ENCODE assay signal across 9 mouse cellular contexts in the genomic region with DNA sequence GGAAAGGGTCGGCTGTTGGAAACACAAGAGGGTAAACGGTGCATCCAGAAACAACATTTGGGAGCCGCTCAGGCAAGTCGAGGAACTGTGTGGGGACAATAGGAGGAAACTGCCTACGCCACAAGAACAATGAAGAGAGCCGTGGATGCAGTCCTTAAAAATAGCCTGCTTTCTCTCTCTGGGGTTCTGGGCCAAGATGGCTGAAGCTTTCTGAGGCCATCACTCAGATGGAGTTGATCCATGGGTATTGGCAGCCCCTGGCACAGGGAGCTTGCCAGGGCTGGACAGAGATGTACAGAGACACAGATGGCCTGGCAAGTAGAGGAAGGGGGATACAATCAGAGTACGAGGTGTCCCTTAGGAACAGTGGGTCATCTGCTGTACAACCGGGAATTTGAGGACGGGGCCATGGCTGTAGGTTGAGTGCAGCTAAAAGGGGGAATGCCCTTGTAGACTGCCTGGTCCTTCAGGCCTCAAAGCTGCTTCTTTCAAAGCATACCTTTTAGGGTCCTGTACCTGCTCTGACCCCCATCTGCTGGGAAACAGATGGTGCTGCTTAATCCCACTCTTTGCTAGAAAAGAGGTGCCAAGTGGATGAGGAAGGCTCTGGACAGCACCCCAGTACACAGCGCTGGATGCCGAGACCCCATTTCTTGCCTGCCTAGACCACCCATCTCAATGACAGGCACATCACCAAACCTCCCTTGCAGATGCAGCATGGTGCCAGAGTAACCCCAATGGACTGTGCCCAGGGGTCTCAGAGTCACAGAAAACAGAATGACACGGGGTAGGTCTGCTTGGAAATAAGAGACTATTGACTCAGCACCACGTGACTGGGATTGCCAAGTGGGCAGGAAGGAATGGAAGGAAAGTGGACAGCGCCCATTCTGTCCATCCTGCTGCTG.
DNase-seq lines count a peak whose midpoint lies in the region; ATAC-seq lines count a peak whose summit lies in the region.
"Had no signal": no experiment of that assay in that cellular context is flagged by ENCODE, and none has a peak within 500 bp of the region (broad histone marks: within the 10 kb centered on the region; RNA-seq: fewer than 3 reads in every experiment).

No protein-coding gene starts in this region.

- no peaks in the 10 kb centered on the region for H3K27me3 ChIP-seq in embryonic facial prominence, embryonic 11.5 days (ENCODE audit: control insufficient read depth, insufficient read depth, low read length)
- H3K27me3 ChIP-seq in embryonic facial prominence, embryonic 10.5 days (replicated peaks; ENCODE audit: low read depth, poor library complexity, severe bottlenecking): no peaks in the 10 kb centered on the region
- H3K27me3 ChIP-seq in midbrain, embryonic 11.5 days (ENCODE audit: control insufficient read depth, insufficient read depth, low read length): no peaks in the 10 kb centered on the region
- no peaks in the 10 kb centered on the region for H3K27me3 ChIP-seq in midbrain, embryonic 14.5 days (ENCODE audit: control insufficient read depth, insufficient read depth, low read length)
- no peaks in the 10 kb centered on the region for H3K27me3 ChIP-seq in hindbrain, embryonic 15.5 days
- H3K27me3 ChIP-seq in stomach, embryonic 16.5 days (ENCODE audit: control insufficient read depth, insufficient read depth, low read length): no peaks in the 10 kb centered on the region

- H3K27ac ChIP-seq in embryonic facial prominence, embryonic 11.5 days (replicated peaks; ENCODE audit: low read depth, low read length): peak overlapping the region; percentile 13; the same call in 1 of the 2 replicates
- no peak overlapping the region for H3K27ac ChIP-seq in embryonic facial prominence, embryonic 10.5 days (replicated peaks)
- H3K27ac ChIP-seq in midbrain, embryonic 11.5 days (ENCODE audit: low read depth, low read length): peak overlapping the region; percentile 14; the same call in 1 of the 2 replicates
- H3K27ac ChIP-seq in midbrain, embryonic 14.5 days (replicated peaks; ENCODE audit: low read depth, low read length): no peak overlapping the region
- peak overlapping the region; percentile 56 for H3K27ac ChIP-seq in hindbrain, embryonic 15.5 days (replicated peaks)
- H3K27ac ChIP-seq in stomach, embryonic 16.5 days (ENCODE audit: low read length): peak overlapping the region; percentile 90

- no peaks in the 10 kb centered on the region for H3K4me1 ChIP-seq in embryonic facial prominence, embryonic 11.5 days (ENCODE audit: control insufficient read depth, insufficient read depth, low read length)
- peaks cover 20% of the 10 kb centered on the region for H3K4me1 ChIP-seq in embryonic facial prominence, embryonic 10.5 days
- H3K4me1 ChIP-seq in midbrain, embryonic 11.5 days (ENCODE audit: control insufficient read depth, insufficient read depth, low read length): peaks cover 2% of the 10 kb centered on the region; the same call in 1 of the 2 replicates
- H3K4me1 ChIP-seq in midbrain, embryonic 14.5 days (ENCODE audit: control insufficient read depth, insufficient read depth, low read length): no peaks in the 10 kb centered on the region
- peaks cover 16% of the 10 kb centered on the region for H3K4me1 ChIP-seq in hindbrain, embryonic 15.5 days (replicated peaks)
- peaks cover 17% of the 10 kb centered on the region for H3K4me1 ChIP-seq in stomach, embryonic 16.5 days (ENCODE audit: control insufficient read depth, insufficient read depth, low read length)

- no peak overlapping the region for H3K4me2 ChIP-seq in embryonic facial prominence, embryonic 11.5 days (ENCODE audit: low read depth, low read length)
- no peak overlapping the region for H3K4me2 ChIP-seq in midbrain, embryonic 11.5 days
- no peak overlapping the region for H3K4me2 ChIP-seq in midbrain, embryonic 14.5 days (ENCODE audit: low read length)
- H3K4me2 ChIP-seq in hindbrain, embryonic 15.5 days: no peak overlapping the region
- peak overlapping the region; percentile 19; the same call in 1 of the 2 replicates for H3K4me2 ChIP-seq in stomach, embryonic 16.5 days (ENCODE audit: low read depth, low read length)

- no peak overlapping the region for H3K9ac ChIP-seq in embryonic facial prominence, embryonic 11.5 days (replicated peaks; ENCODE audit: low read length)
- no peak overlapping the region for H3K9ac ChIP-seq in midbrain, embryonic 11.5 days (ENCODE audit: low read length)
- no peak overlapping the region for H3K9ac ChIP-seq in midbrain, embryonic 14.5 days (replicated peaks; ENCODE audit: low read length)
- no peak overlapping the region for H3K9ac ChIP-seq in hindbrain, embryonic 15.5 days
- 0 out of 2 replicates have a peak overlapping the region, but pooled peaks have one; percentile 44 for H3K9ac ChIP-seq in stomach, embryonic 16.5 days (ENCODE audit: low read length)

- H3K4me3 ChIP-seq in embryonic facial prominence, embryonic 11.5 days (ENCODE audit: low read depth, low read length): no peak overlapping the region
- H3K4me3 ChIP-seq in embryonic facial prominence, embryonic 10.5 days: no peak overlapping the region
- no peak overlapping the region for H3K4me3 ChIP-seq in midbrain, embryonic 11.5 days (ENCODE audit: low read depth, low read length)
- no peak overlapping the region for H3K4me3 ChIP-seq in midbrain, embryonic 14.5 days (replicated peaks; ENCODE audit: low read depth, low read length)
- no peak overlapping the region for H3K4me3 ChIP-seq in hindbrain, embryonic 15.5 days
- H3K4me3 ChIP-seq in stomach, embryonic 16.5 days (replicated peaks; ENCODE audit: low read length): no peak overlapping the region

- no peak for DNase-seq in embryonic facial prominence, embryonic 11.5 days (ENCODE audit: low spot score)
- no peak for DNase-seq in embryonic facial prominence, embryonic 10.5 days (ENCODE audit: low spot score)
- DNase-seq in midbrain, embryonic 11.5 days (ENCODE audit: low spot score, missing footprints): no peak
- DNase-seq in midbrain, embryonic 14.5 days: no peak
- no peak for DNase-seq in testis, postnatal 14 days (ENCODE audit: low spot score)
- DNase-seq: adrenal gland, postnatal 14 days had no signal

- WGBS in embryonic facial prominence, embryonic 11.5 days: 75% methylated on average over 14 of the region's 14 CpGs
- 76% methylated on average over 14 of the region's 14 CpGs for WGBS in embryonic facial prominence, embryonic 10.5 days
- WGBS in midbrain, embryonic 11.5 days: 74% methylated on average over 14 of the region's 14 CpGs
- WGBS in midbrain, embryonic 14.5 days: 58% methylated on average over 14 of the region's 14 CpGs
- 50% methylated on average over 14 of the region's 14 CpGs for WGBS in hindbrain, embryonic 15.5 days
- 83% methylated on average over 14 of the region's 14 CpGs for WGBS in stomach, embryonic 16.5 days

- no peaks in the 10 kb centered on the region for H3K36me3 ChIP-seq in embryonic facial prominence, embryonic 11.5 days (replicated peaks; ENCODE audit: control insufficient read depth, insufficient read depth, low read depth, low read length)
- H3K36me3 ChIP-seq in embryonic facial prominence, embryonic 10.5 days (replicated peaks): 0 out of 2 replicates have a peak, but pooled peaks cover 3% of the 10 kb centered on the region
- no peaks in the 10 kb centered on the region for H3K36me3 ChIP-seq in midbrain, embryonic 11.5 days (ENCODE audit: control insufficient read depth, insufficient read depth, low read length)
- 0 out of 2 replicates have a peak, but pooled peaks cover 12% of the 10 kb centered on the region for H3K36me3 ChIP-seq in midbrain, embryonic 14.5 days (ENCODE audit: control insufficient read depth, insufficient read depth, low read length)
- peaks cover 14% of the 10 kb centered on the region; the same call in 1 of the 2 replicates for H3K36me3 ChIP-seq in hindbrain, embryonic 15.5 days
- H3K36me3 ChIP-seq in stomach, embryonic 16.5 days (ENCODE audit: control insufficient read depth, insufficient read depth, low read length): no peaks in the 10 kb centered on the region

- H3K9me3 ChIP-seq in embryonic facial prominence, embryonic 11.5 days (replicated peaks; ENCODE audit: control insufficient read depth, low read length): no peaks in the 10 kb centered on the region
- H3K9me3 ChIP-seq in embryonic facial prominence, embryonic 10.5 days: no peaks in the 10 kb centered on the region
- H3K9me3 ChIP-seq in midbrain, embryonic 11.5 days (ENCODE audit: control insufficient read depth, low read length): no peaks in the 10 kb centered on the region
- no peaks in the 10 kb centered on the region for H3K9me3 ChIP-seq in midbrain, embryonic 14.5 days (ENCODE audit: control insufficient read depth, low read length)
- H3K9me3 ChIP-seq in hindbrain, embryonic 15.5 days: no peaks in the 10 kb centered on the region
- H3K9me3 ChIP-seq in stomach, embryonic 16.5 days (replicated peaks; ENCODE audit: control insufficient read depth, low read length): no peaks in the 10 kb centered on the region

- ATAC-seq in embryonic facial prominence, embryonic 11.5 days (replicated peaks; ENCODE audit: insufficient number of reproducible peaks, low FRiP score, low TSS enrichment, low read depth): no peak
- ATAC-seq in midbrain, embryonic 11.5 days (ENCODE audit: low FRiP score): no peak
- no peak for ATAC-seq in midbrain, embryonic 14.5 days (ENCODE audit: low FRiP score, low TSS enrichment)
- ATAC-seq in hindbrain, embryonic 15.5 days (ENCODE audit: low FRiP score, low read depth): peak; percentile 23; the same call in 1 of the 2 replicates
- ATAC-seq in stomach, embryonic 16.5 days (ENCODE audit: insufficient read depth, low FRiP score): no peak
- ATAC-seq in activated CD4-positive, CD25-positive, alpha-beta regulatory T cell, adult 4 months: no peak

Comparison
In these comparisons a context has a peak if more than half of its experiments do, and no peak if none do; other contexts are left out.
1. H3K27ac ChIP-seq: peak in embryonic facial prominence, embryonic 11.5 days (single experiment), midbrain, embryonic 11.5 days (single experiment), hindbrain, embryonic 15.5 days (single experiment) and stomach, embryonic 16.5 days (single experiment); none in embryonic facial prominence, embryonic 10.5 days (single experiment) and midbrain, embryonic 14.5 days (single experiment).